Mouse (Mus musculus) thymus, adult 2 months (tissue): ENCODE results near the gene Nhsl1.

Source experiments
- CTCF ChIP-seq: fragments of 200-500 bp; IDR thresholded peaks from 2 replicates; pipeline ENCODE4 v1.5.1; 2012; ENCODE audit warnings: mild to moderate bottlenecking, control low read depth, low read length, moderate library complexity, borderline replicate concordance; ENCODE audit not compliant: control insufficient read depth, poor library complexity, insufficient read depth; ENCODE audit errors: extremely low read depth
- POLR2A ChIP-seq: fragments of 200-500 bp; IDR thresholded peaks from 2 replicates; pipeline ENCODE4 v1.6.1; 2012; ENCODE audit warnings: mild to moderate bottlenecking, low read length, control low read depth, moderate library complexity; ENCODE audit not compliant: control insufficient read depth, poor library complexity, insufficient read depth; ENCODE audit errors: extremely low read depth

DNA sequence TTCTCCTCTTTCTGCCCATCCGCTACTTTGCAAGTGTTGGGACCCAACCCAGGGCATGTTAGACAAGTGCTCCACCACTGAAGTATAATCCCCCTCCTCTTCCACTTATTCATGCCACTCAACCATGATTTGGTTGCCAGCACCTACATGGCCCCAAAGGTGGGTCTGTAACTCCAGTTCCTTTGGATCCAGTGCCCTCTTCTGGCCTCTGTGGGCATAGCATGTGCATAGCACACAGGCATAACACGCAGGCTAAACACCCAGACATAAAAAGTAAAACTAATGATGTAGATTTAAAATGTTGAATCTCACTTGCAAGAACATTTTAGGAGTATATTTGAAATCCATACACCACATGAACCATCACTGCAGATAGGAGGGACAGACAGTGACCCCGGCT, 110.7 kb downstream of the Nhsl1 start:
- TF ChIP-seq CTCF (no peak), POLR2A (no peak)
